Mouse (Mus musculus): ENCODE results near the gene Adgrf1. TPM values are rescaled to one million over a fixed set of nuclear protein-coding genes. Genes with fewer than 3 reads are reported as not detected.

Gene Adgrf1
- polyA plus RNA-seq, 1 experiment from 2014 or later = not detected

GRCm38 (mm10) chr17:43368171-43368576 is 98.0 kb downstream of the Adgrf1 start:
- Histone ChIP-seq H3K27me3 (no peaks in the 10 kb centered on the region), H3K9me3 (no peaks in the 10 kb centered on the region), H3K4me1 (no peaks in the 10 kb centered on the region), H3K4me3 (no peak overlapping the region), H3K9ac (no peak overlapping the region), H3K27ac (no peak overlapping the region), H3K36me3 (no peaks in the 10 kb centered on the region), H3K4me2 (no peak overlapping the region)
- 24% methylated on average over 5 of the region's 5 CpGs for WGBS
- ATAC-seq (ENCODE audit: insufficient number of reproducible peaks, low FRiP score, low TSS enrichment, low read depth) = no peak

GRCm38 (mm10) chr17:43372604-43373003 is 102.5 kb downstream of the Adgrf1 start:
- Histone ChIP-seq H3K9me3 (no peaks in the 10 kb centered on the region), H3K4me1 (no peaks in the 10 kb centered on the region), H3K4me3 (no peak overlapping the region), H3K4me2 (no peak overlapping the region), H3K27me3 (no peaks in the 10 kb centered on the region), H3K36me3 (no peaks in the 10 kb centered on the region), H3K9ac (no peak overlapping the region), H3K27ac (no peak overlapping the region)
- ATAC-seq (ENCODE audit: insufficient number of reproducible peaks, low FRiP score, low TSS enrichment, low read depth) = no peak
- WGBS = 71% methylated on average over 4 of the region's 4 CpGs

- H3K4me3 ChIP-seq = no peak overlapping the region
- no peaks in the 10 kb centered on the region for H3K36me3 ChIP-seq
- H3K27ac ChIP-seq = no peak overlapping the region
- no peaks in the 10 kb centered on the region for H3K27me3 ChIP-seq
- H3K9me3 ChIP-seq = no peaks in the 10 kb centered on the region
- ATAC-seq (ENCODE audit: insufficient number of reproducible peaks, low FRiP score, low TSS enrichment, low read depth) = no peak
- H3K4me1 ChIP-seq = no peaks in the 10 kb centered on the region
- H3K9ac ChIP-seq = no peak overlapping the region
- no peak overlapping the region for H3K4me2 ChIP-seq
- WGBS = 61% methylated on average over 4 of the region's 4 CpGs
Measured at GRCm38 (mm10) chr17:43374020-43374419, 103.9 kb downstream of the Adgrf1 start.

Other genes starting within 250 kb of the Adgrf1 start
- 13.4 and 13.7 TPM in 2 replicates for gene Adgrf5, start 90.1 kb downstream of the Adgrf1 start, polyA plus RNA-seq (2015; fragmentation: Nextera tagmentation; extraction: Ambion mirVana)
- gene Mep1a, start 232.5 kb downstream of the Adgrf1 start, polyA plus RNA-seq (2015; fragmentation: Nextera tagmentation; extraction: Ambion mirVana) = 0.08 and 0.15 TPM in 2 replicates